Mouse (Mus musculus) left cerebral cortex, adult 6 months (tissue): Measurements from ENCODE around the gene Ift88. TPM values are rescaled to one million over a fixed set of nuclear protein-coding genes. Genes with fewer than 3 reads are reported as not detected.

Experiments
- long read RNA-seq, 2 experiments: library from polyadenylated mRNA; unstranded; transcript quantifications; one replicate each; pipeline ENCODE4 v2.0.0; 2019 to 2020
- polyA plus RNA-seq: library from polyadenylated mRNA; unstranded; fragments of <200 nt; fragmentation: Nextera tagmentation; gene quantifications from 2 replicates; pipeline ENCODE4 v1.2.3, GENCODE M21; 2021

Ift88 gene
- polyA plus RNA-seq = 9.6 and 17.7 TPM in 2 replicates
- long read RNA-seq, experiment 1, transcript Ift88-201 (26 exons, 3,088 nt) = major isoform, 28 of 77 reads
- long read RNA-seq, experiment 1, partial matches to known transcripts = 12 of 77 reads
- long read RNA-seq, experiment 1, other reads (novel, unspliced or antisense) = 37 of 77 reads
- long read RNA-seq, experiment 2, partial matches to known transcripts = 8 of 9 reads
- long read RNA-seq, experiment 2, other reads (novel, unspliced or antisense) = 0 of 9 reads

GRCm38 (mm10) chr14:57423432-57424211 lies at the start of gene Ift88:
TSS of gene Ift88 (plus strand) at chr14:57424062.

GRCm38 (mm10) chr14:57398065-57398757 lies 25.7 kb upstream of the Ift88 start, which contains the start of gene Cryl1:
TSS of gene Cryl1 (minus strand) at chr14:57398529.

DNA sequence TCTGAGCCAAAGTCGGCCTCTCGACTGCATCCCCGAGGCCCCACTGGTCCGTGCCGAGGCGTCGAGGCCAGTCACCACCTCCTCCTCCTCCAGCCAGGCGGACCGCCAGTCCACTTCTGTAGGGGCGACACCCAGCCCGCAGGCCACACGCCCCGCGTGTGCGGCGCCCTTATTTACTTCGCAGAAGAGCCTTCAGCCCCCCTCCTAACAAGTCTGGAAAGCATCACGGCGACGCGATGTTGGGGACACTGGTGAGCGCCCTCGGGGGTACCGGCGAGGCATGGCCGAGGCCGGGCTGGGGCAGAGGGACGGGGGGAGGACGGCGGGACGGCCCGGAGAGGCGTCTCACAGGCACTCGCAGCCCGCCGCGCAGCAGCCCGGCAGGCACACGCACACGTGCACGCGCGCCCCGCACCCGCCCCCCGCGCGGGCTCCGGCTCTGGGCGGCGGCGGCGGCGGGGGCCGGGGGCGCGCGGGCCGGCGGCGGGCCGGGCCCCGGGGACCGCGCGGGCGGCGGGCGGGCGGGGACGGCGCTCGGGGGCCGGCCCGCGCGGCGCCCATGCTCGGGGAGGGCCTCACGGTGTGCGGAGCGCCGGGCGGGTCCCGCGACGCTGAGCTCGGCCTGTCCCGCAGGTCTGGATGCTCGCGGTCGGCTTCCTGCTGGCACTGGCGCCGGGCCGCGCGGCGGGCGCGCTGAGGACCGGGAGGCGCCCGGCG lies 101.0 kb downstream of the Ift88 start, which contains the start of gene Il17d:
Gene Il17d, plus strand, starts transcription at position 107 of the 717 bp plus-strand sequence.

Other genes starting within 250 kb of the Ift88 start
- 34.2 and 40.0 TPM in 2 replicates for gene Cryl1, start 25.5 kb upstream of the Ift88 start, polyA plus RNA-seq
- gene Il17d, start 100.7 kb downstream of the Ift88 start, polyA plus RNA-seq = 2.5 and 10.9 TPM in 2 replicates
- gene Eef1akmt1, start 147.6 kb downstream of the Ift88 start, polyA plus RNA-seq = 117 and 127 TPM in 2 replicates
- gene Xpo4, start 241.4 kb downstream of the Ift88 start, polyA plus RNA-seq = 1.2 and 1.5 TPM in 2 replicates